Mouse (Mus musculus) C2C12 (cell line): ENCODE data around the gene Iqch.

Source experiments
- CEBPB ChIP-seq: IDR thresholded peaks from one replicate; pipeline ENCODE4 v1.6.1; 2011; ENCODE audit warnings: low read depth, mild to moderate bottlenecking, control low read depth, moderate library complexity
- CTCF ChIP-seq: IDR thresholded peaks from one replicate; pipeline ENCODE4 v1.5.1; 2011; ENCODE audit not compliant: control insufficient read depth, insufficient read depth, insufficient read length
- FOSL1 ChIP-seq: IDR thresholded peaks from one replicate; pipeline ENCODE4 v1.8.0; 2011; ENCODE audit warnings: mild to moderate bottlenecking, low read length; ENCODE audit not compliant: poor library complexity, insufficient read depth, severe bottlenecking
- MAX ChIP-seq: IDR thresholded peaks from one replicate; pipeline ENCODE4 v1.6.1; 2011; ENCODE audit warnings: mild to moderate bottlenecking, control low read depth
- MYOD1 ChIP-seq: IDR thresholded peaks from one replicate; pipeline ENCODE4 v1.6.1; 2011; ENCODE audit warnings: low read depth; ENCODE audit not compliant: control insufficient read depth, insufficient read length
- MYOG ChIP-seq: IDR thresholded peaks from one replicate; pipeline ENCODE4 v1.6.1; 2011; ENCODE audit not compliant: control insufficient read depth, insufficient read length; ENCODE audit errors: extremely low read depth
- USF1 ChIP-seq: IDR thresholded peaks from one replicate; pipeline ENCODE4 v1.6.1; 2011; ENCODE audit warnings: low read depth, mild to moderate bottlenecking, control low read depth, moderate library complexity

DNA sequence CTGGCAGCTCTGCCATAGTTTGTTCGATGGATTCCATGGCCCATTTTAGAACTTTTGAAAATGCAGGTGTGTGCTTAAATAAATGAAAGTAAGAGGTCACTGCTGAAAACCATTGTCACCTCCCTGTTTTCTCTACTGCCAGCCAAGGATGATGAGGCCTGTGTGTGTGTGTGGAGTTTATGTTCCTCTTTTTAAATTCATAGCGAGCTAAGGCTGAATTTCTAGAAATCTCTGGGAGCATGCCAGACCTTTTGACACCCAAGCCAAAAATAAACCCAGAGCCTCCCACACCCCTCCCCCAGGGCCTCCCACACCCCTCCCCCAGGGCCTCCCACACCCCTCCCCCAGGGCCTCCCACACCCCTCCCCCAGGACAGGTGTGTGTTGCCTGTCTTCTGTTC, 15.7 kb upstream of the Iqch start:
- TF ChIP-seq CTCF (no peak), USF1 (no peak), FOSL1 (no peak), MAX (no peak), MYOD1 (no peak), CEBPB (no peak), MYOG (no peak)
